Mouse (Mus musculus) embryonic facial prominence, embryonic 15.5 days (tissue): ENCODE data around the gene Mboat1. TPM values are rescaled to one million over a fixed set of nuclear protein-coding genes. Genes with fewer than 3 reads are reported as not detected.

Experiments
- ATAC-seq: fragments of 200-750 bp; cut with Nextera tagmentation; 2 replicates; pipeline ENCODE4 v1.8.0; 2017; ENCODE audit warnings: low read depth, moderate TSS enrichment; ENCODE audit not compliant: insufficient number of reproducible peaks, low FRiP score, low TSS enrichment
- H3K27ac ChIP-seq: fragments of 300-500 bp; sonication (generic); replicated peaks from 2 replicates; pipeline ENCODE4 v1.5.1; 2015; ENCODE audit warnings: mild to moderate bottlenecking, inconsistent platforms
- H3K27me3 ChIP-seq: fragments of 300-500 bp; sonication (generic); 2 replicates; pipeline ENCODE4 v1.6.1; 2015; ENCODE audit warnings: inconsistent platforms
- H3K36me3 ChIP-seq: fragments of 300-500 bp; sonication (generic); 2 replicates; pipeline ENCODE4 v1.6.1; 2015; ENCODE audit warnings: mild to moderate bottlenecking, inconsistent platforms
- H3K4me1 ChIP-seq: fragments of 300-500 bp; sonication (generic); 2 replicates; pipeline ENCODE4 v1.6.1; 2015; ENCODE audit warnings: inconsistent platforms
- H3K4me2 ChIP-seq: fragments of 300-500 bp; sonication (generic); replicated peaks from 2 replicates; pipeline ENCODE4 v1.6.1; 2015; ENCODE audit warnings: mild to moderate bottlenecking, inconsistent platforms
- H3K4me3 ChIP-seq: fragments of 300-500 bp; sonication (generic); replicated peaks from 2 replicates; pipeline ENCODE4 v1.5.1; 2015; ENCODE audit warnings: mild to moderate bottlenecking, inconsistent platforms
- H3K9ac ChIP-seq: fragments of 300-500 bp; sonication (generic); 2 replicates; pipeline ENCODE4 v1.6.1; 2015; ENCODE audit warnings: inconsistent platforms
- H3K9me3 ChIP-seq: fragments of 300-500 bp; sonication (generic); replicated peaks from 2 replicates; pipeline ENCODE4 v1.6.1; 2016; ENCODE audit warnings: inconsistent platforms
- WGBS: fragments of 180-500 bp; shearing (Covaris S2); methylation state at CpG from one replicate; pipeline ENCODE4 v1.1.7; 2015; 5-methylcytosine and 5-hydroxymethylcytosine counted together
- polyA plus RNA-seq: library from polyadenylated mRNA; unstranded; fragments of >200 nt; fragmentation: Nextera tagmentation; extraction: Ambion mirVana; gene quantifications from 2 replicates; pipeline ENCODE4 v1.2.1, GENCODE M21; 2015

Gene Mboat1
- polyA plus RNA-seq, 1 experiment from 2014 or later, result 20.3 TPM

DNA sequence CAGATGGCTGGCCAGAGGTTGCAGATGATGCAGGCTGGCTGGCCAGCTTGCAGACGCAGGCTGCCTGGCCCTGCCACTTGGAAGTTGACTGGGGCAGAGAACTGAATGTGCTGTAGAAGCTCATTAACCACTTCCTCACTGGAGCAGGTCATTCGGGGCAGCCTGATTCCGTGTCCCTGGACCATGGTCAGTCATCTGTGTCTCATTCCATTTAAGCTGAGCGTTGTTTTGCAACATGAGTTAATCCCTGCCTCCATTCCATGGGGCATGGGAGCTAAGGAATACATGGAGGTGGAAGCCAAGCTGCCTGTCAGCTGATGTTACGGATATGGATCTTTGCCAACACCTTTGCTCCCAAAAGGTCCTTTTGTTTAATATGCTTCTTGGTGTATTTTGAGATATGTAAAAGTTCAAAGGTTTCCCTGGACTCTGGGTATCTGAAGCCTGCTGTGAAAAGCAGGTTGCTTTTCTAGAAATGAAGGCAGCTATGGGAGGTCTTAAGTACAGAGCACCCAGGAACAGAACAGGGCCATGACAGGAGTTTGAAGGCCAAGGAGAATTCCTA, 114.1 kb downstream of the Mboat1 start:
- Histone ChIP-seq H3K27ac (no peak overlapping the region), H3K9ac (no peak overlapping the region), H3K36me3 (no peaks in the 10 kb centered on the region), H3K4me1 (0 out of 2 replicates have a peak, but pooled peaks cover 3% of the 10 kb centered on the region), H3K27me3 (no peaks in the 10 kb centered on the region), H3K9me3 (no peaks in the 10 kb centered on the region), H3K4me2 (no peak overlapping the region), H3K4me3 (no peak overlapping the region)
- no peak for ATAC-seq
- 54% methylated on average over 5 of the region's 5 CpGs for WGBS

- H3K4me1 ChIP-seq, result 0 out of 2 replicates have a peak, but pooled peaks cover 3% of the 10 kb centered on the region
- no peaks in the 10 kb centered on the region for H3K27me3 ChIP-seq
- H3K4me2 ChIP-seq, result no peak overlapping the region
- no peaks in the 10 kb centered on the region for H3K9me3 ChIP-seq
- H3K36me3 ChIP-seq, result no peaks in the 10 kb centered on the region
- H3K9ac ChIP-seq, result no peak overlapping the region
- H3K4me3 ChIP-seq, result no peak overlapping the region
- H3K27ac ChIP-seq, result no peak overlapping the region
- ATAC-seq, result no peak
- 84% methylated on average over 3 of the region's 3 CpGs for WGBS
Measured at GRCm38 (mm10) chr13:30251431-30251830, 115.1 kb downstream of the Mboat1 start.

DNA sequence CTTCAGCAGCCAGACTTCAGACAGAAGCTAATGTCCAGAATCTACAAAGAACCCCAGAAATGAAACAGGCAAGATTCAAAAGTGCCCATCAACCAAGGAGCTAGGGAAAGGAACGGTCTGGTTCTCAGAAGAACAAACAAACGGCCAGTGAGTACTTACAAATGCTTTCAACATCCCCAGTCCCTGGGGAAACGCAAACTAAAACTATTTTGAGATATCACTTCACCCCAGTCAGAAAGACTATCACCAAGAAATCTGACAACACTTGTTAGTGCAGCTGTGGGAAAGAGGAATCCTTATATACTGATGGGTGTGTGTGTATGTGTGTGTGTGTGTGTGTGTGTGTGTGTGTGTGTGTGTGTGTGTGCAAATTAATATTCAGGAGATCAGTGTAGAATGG, 116.4 kb downstream of the Mboat1 start:
- ATAC-seq, result no peak
- no peak overlapping the region for H3K4me2 ChIP-seq
- H3K27ac ChIP-seq, result no peak overlapping the region
- WGBS, result 47% methylated on average over 3 of the region's 3 CpGs
- H3K9me3 ChIP-seq, result no peaks in the 10 kb centered on the region
- H3K27me3 ChIP-seq, result no peaks in the 10 kb centered on the region
- H3K9ac ChIP-seq, result no peak overlapping the region
- H3K36me3 ChIP-seq, result no peaks in the 10 kb centered on the region
- 0 out of 2 replicates have a peak, but pooled peaks cover 3% of the 10 kb centered on the region for H3K4me1 ChIP-seq
- H3K4me3 ChIP-seq, result no peak overlapping the region

DNA sequence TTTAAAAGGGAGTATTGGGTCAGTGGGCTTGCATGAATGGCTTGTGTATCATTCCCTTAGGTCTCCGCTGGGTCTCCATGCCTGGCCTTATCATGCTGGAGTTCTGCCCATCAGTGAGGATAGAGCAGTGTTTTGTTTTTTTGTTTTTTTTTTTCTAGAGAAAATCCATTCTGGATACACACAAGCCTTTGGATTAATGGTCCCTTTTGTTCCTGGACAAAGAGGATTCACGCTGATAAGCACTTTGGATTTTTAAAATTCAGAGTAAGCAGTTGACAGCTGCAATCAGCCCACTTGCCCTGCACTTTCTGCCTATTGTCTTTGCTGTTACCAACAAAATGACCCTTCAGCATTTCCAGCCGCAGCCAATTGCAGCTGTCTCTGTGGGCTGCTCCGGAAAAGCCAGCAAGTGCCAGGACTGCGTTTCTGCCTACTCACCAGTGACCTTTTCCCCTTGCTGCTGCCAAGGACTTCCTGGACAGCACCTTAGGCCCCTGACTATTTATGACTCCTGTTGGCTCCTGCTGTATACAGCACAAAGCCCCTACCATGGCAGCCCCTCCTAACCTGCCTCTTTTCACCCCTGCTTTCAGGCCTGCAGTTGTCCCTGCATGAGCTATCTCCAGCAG, 117.5 kb downstream of the Mboat1 start:
- H3K9me3 ChIP-seq, result no peaks in the 10 kb centered on the region
- no peak overlapping the region for H3K4me2 ChIP-seq
- WGBS, result 41% methylated on average over 5 of the region's 5 CpGs
- H3K4me1 ChIP-seq, result 0 out of 2 replicates have a peak, but pooled peaks cover 3% of the 10 kb centered on the region
- no peaks in the 10 kb centered on the region for H3K27me3 ChIP-seq
- H3K36me3 ChIP-seq, result no peaks in the 10 kb centered on the region
- H3K4me3 ChIP-seq, result no peak overlapping the region
- H3K9ac ChIP-seq, result no peak overlapping the region
- no peak for ATAC-seq
- peak overlapping the region; percentile 13; the same call in 1 of the 2 replicates for H3K27ac ChIP-seq

DNA sequence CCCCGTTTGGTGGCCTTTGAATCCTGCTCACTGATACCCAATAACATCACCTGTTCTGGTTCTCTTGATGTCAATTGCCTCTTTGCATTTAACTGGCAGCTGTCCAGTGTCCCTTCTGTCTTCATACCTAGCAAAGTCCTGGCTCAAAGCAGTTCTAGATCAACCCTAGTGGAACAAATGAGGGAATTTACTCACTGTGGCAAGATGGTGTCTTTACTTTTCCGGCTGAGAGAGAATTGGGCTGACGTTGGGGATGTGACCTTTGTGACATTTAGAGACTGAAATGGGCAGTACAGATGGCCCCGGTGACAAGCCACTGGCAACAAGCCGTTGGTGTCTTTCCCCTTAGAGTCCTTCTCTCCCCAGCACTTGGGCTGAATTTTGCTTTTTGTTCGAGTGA, 118.1 kb downstream of the Mboat1 start:
- Histone ChIP-seq H3K27me3 (no peaks in the 10 kb centered on the region), H3K4me3 (no peak overlapping the region), H3K9ac (no peak overlapping the region), H3K4me2 (no peak overlapping the region), H3K36me3 (no peaks in the 10 kb centered on the region), H3K4me1 (0 out of 2 replicates have a peak, but pooled peaks cover 3% of the 10 kb centered on the region), H3K9me3 (no peaks in the 10 kb centered on the region), H3K27ac (no peak overlapping the region)
- 54% methylated on average over 6 of the region's 6 CpGs for WGBS
- no peak for ATAC-seq

- Histone ChIP-seq H3K9me3 (no peaks in the 10 kb centered on the region), H3K9ac (no peak overlapping the region), H3K4me3 (no peak overlapping the region), H3K4me1 (0 out of 2 replicates have a peak, but pooled peaks cover 5% of the 10 kb centered on the region), H3K36me3 (no peaks in the 10 kb centered on the region), H3K4me2 (no peak overlapping the region), H3K27ac (no peak overlapping the region), H3K27me3 (no peaks in the 10 kb centered on the region)
- ATAC-seq, result no peak
- WGBS, result 56% methylated on average over 10 of the region's 10 CpGs
Measured at GRCm38 (mm10) chr13:30258802-30259201, 122.5 kb downstream of the Mboat1 start.

DNA sequence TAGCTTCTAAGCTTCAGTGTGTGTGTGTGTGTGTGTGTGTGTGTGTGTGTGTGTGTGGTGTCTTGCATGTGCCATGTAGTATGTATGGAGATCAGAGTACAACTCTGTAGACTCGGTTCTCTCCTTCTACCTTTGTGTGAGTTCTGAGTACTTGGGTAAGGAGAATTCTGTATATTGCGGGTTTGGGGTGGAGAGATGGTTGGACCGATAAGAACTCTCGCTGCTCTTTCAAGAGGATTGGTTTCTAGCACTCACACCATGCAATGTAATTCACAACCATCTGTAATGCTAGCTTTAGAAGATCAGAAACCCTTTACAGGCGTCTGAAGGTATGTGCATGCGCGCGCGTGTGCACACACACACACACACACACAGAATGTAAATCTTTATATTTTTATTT, 123.0 kb downstream of the Mboat1 start:
- H3K27ac ChIP-seq, result no peak overlapping the region
- no peak overlapping the region for H3K4me3 ChIP-seq
- H3K9me3 ChIP-seq, result no peaks in the 10 kb centered on the region
- H3K4me1 ChIP-seq, result 0 out of 2 replicates have a peak, but pooled peaks cover 5% of the 10 kb centered on the region
- ATAC-seq, result no peak
- no peaks in the 10 kb centered on the region for H3K27me3 ChIP-seq
- H3K4me2 ChIP-seq, result no peak overlapping the region
- no peak overlapping the region for H3K9ac ChIP-seq
- 83% methylated on average over 9 of the region's 9 CpGs for WGBS
- H3K36me3 ChIP-seq, result no peaks in the 10 kb centered on the region

DNA sequence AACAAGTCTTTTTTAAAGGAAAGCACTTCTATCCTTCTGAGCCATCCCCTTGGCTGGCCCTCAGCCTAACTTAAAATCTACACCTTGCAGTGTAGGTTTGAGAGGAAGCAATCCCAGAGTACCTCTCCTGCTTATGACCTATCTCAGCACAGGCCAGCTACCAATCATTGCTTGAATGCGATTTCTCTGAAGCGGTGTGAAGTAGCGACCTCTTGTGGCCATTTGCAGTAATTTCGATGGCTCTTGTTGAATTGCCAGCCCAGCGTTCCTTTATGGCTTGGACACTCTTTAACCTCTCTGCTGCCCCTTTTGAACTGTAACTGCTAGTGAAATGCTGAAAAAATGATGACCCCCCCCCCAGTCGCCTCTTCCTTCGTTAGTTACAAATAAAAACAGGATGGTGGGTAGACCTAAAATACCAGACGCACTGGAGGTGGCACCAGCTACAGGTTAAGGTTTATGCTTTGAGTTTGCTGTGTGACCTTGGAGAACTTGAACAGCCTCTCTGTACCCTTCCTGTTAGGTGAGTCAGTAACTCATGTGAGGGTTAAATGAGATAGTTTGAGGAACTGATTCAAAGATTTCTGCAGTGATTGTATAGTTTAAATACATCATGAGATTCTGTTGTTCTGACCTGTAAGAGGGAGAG, 123.7 kb downstream of the Mboat1 start:
- Histone ChIP-seq H3K36me3 (no peaks in the 10 kb centered on the region), H3K27ac (no peak overlapping the region), H3K9ac (no peak overlapping the region), H3K4me3 (no peak overlapping the region), H3K9me3 (no peaks in the 10 kb centered on the region), H3K27me3 (no peaks in the 10 kb centered on the region), H3K4me1 (0 out of 2 replicates have a peak, but pooled peaks cover 5% of the 10 kb centered on the region), H3K4me2 (no peak overlapping the region)
- ATAC-seq, result no peak
- WGBS, result 10% methylated on average over 8 of the region's 8 CpGs

DNA sequence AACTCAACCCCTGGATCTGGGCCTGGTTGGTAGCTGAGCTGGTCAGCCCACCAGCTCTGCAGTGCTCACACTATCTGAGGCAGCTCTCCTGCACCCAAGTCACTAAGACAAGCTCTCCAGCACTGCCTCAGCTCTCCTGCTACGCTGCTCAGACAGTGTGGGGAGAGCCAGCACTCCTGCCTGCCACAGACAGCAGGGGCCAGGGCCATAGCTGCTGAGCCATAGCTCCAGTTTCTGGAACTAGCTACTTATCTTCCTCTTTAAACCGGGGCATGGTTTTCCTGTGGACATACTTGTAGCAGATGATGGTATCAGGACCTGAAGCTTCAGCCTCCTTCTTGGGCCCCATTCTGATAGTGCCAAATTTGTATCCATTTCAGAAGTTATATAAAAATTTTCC, 127.4 kb downstream of the Mboat1 start:
- WGBS, result 87% methylated on average over 2 of the region's 2 CpGs

DNA sequence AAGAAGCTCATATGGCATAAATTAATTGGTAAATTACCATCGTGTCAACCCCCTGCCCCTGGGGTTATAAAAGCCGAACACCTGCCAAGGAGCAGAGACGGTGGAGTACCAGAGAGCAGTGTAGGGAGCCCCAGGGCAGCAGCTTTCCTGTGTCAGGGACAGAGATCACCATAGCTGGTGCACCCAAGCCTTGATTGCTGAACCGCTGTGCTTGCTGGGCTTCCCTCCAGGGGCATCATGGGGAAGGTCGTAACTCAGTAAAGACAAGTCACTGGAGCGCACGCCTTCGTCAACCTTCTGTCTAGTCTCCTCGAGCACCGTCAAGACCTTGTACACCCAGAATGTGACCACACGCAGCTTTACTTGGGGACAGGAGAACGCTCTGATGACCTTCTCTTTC, 128.0 kb downstream of the Mboat1 start:
- Histone ChIP-seq H3K27ac (no peak overlapping the region), H3K9ac (no peak overlapping the region), H3K27me3 (no peaks in the 10 kb centered on the region), H3K4me2 (no peak overlapping the region), H3K9me3 (no peaks in the 10 kb centered on the region), H3K4me3 (no peak overlapping the region), H3K36me3 (no peaks in the 10 kb centered on the region), H3K4me1 (0 out of 2 replicates have a peak, but pooled peaks cover 5% of the 10 kb centered on the region)
- ATAC-seq, result no peak
- WGBS, result 66% methylated on average over 12 of the region's 12 CpGs

More for the DNA sequence above, 127.4 kb downstream of the Mboat1 start:
- Histone ChIP-seq H3K4me2 (no peak overlapping the region), H3K36me3 (no peaks in the 10 kb centered on the region), H3K9me3 (no peaks in the 10 kb centered on the region), H3K4me3 (no peak overlapping the region), H3K9ac (no peak overlapping the region), H3K4me1 (0 out of 2 replicates have a peak, but pooled peaks cover 5% of the 10 kb centered on the region), H3K27me3 (no peaks in the 10 kb centered on the region), H3K27ac (no peak overlapping the region)
- no peak for ATAC-seq

- no peak for ATAC-seq
- Histone ChIP-seq H3K9ac (no peak overlapping the region), H3K27me3 (no peaks in the 10 kb centered on the region), H3K27ac (no peak overlapping the region), H3K4me1 (0 out of 2 replicates have a peak, but pooled peaks cover 3% of the 10 kb centered on the region), H3K36me3 (no peaks in the 10 kb centered on the region), H3K9me3 (no peaks in the 10 kb centered on the region), H3K4me3 (no peak overlapping the region), H3K4me2 (no peak overlapping the region)
- 72% methylated on average over 5 of the region's 5 CpGs for WGBS
Measured at GRCm38 (mm10) chr13:30264765-30265164, 128.5 kb downstream of the Mboat1 start.
